Mouse (Mus musculus) thymus, adult 2 months (tissue): ENCODE results near the gene Btk.

ENCODE experiments used
- CTCF ChIP-seq: fragments of 200-500 bp; IDR thresholded peaks from 2 replicates; pipeline ENCODE4 v1.5.1; 2012; ENCODE audit warnings: mild to moderate bottlenecking, control low read depth, low read length, moderate library complexity, borderline replicate concordance; ENCODE audit not compliant: control insufficient read depth, poor library complexity, insufficient read depth; ENCODE audit errors: extremely low read depth
- POLR2A ChIP-seq: fragments of 200-500 bp; IDR thresholded peaks from 2 replicates; pipeline ENCODE4 v1.6.1; 2012; ENCODE audit warnings: mild to moderate bottlenecking, low read length, control low read depth, moderate library complexity; ENCODE audit not compliant: control insufficient read depth, poor library complexity, insufficient read depth; ENCODE audit errors: extremely low read depth

DNA sequence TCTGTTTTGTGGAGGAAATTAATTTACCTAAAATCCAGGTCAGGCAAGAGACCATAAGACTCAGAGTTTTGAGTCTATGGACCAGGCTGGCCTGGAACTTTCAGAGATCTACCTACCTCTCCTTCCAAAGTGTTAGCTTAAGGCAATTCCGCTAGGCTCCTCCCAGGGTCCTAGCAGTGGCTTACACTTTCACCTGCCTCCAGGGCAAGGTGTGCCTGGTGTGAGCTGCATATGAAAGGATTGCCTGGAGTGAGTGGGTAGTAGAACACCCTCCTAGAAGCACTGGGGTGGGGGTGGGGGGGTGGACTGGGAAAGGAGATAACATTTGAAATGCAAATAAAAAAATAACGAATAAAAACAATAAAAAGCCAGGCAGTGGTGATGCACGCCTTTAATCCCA, 38.3 kb upstream of the Btk start:
- TF ChIP-seq CTCF = no peak
- TF ChIP-seq POLR2A = no peak
